Mouse (Mus musculus) small intestine, adult 2 months (tissue): ENCODE results near the gene Dbp. TPM values are rescaled to one million over a fixed set of nuclear protein-coding genes. Genes with fewer than 3 reads are reported as not detected.

Source experiments
- H3K27ac ChIP-seq: fragments of 200-500 bp; 2 replicates; pipeline ENCODE4 v1.5.1; 2012; ENCODE audit warnings: low read depth, low read length, control low read depth, inconsistent platforms; ENCODE audit not compliant: insufficient read depth
- H3K27me3 ChIP-seq: fragments of 200-500 bp; 2 replicates; pipeline ENCODE4 v1.6.1; 2012; ENCODE audit warnings: mild to moderate bottlenecking, moderate library complexity, low read length, inconsistent platforms; ENCODE audit not compliant: control insufficient read depth, insufficient read depth
- H3K36me3 ChIP-seq: fragments of 200-500 bp; 2 replicates; pipeline ENCODE4 v1.6.1; 2012; ENCODE audit warnings: mild to moderate bottlenecking, low read length, control low read depth, inconsistent platforms; ENCODE audit not compliant: control insufficient read depth, insufficient read depth
- H3K4me1 ChIP-seq: fragments of 200-500 bp; 2 replicates; pipeline ENCODE4 v1.6.1; 2012; ENCODE audit warnings: low read length, inconsistent platforms, mixed read lengths; ENCODE audit not compliant: control insufficient read depth, insufficient read depth, insufficient read length
- H3K4me3 ChIP-seq: fragments of 200-500 bp; 2 replicates; pipeline ENCODE4 v1.5.1; 2012; ENCODE audit warnings: low read depth, mild to moderate bottlenecking, control low read depth, inconsistent platforms, low read length, moderate library complexity
- CTCF ChIP-seq: fragments of 200-500 bp; IDR thresholded peaks from 2 replicates; pipeline ENCODE4 v1.5.1; 2012; ENCODE audit warnings: low read depth, mild to moderate bottlenecking, control low read depth, inconsistent platforms, low read length, moderate library complexity, mixed read lengths; ENCODE audit not compliant: insufficient replicate concordance, insufficient read length; ENCODE audit errors: extremely low read depth
- POLR2A ChIP-seq: fragments of 200-500 bp; IDR thresholded peaks from 2 replicates; pipeline ENCODE4 v1.6.1; 2012; ENCODE audit warnings: low read depth, mild to moderate bottlenecking, control low read depth, inconsistent platforms, low read length, moderate library complexity
- WGBS: fragments of 180-500 bp; shearing (Covaris S2); methylation state at CpG from one replicate; pipeline ENCODE4 v1.1.7; 2018; 5-methylcytosine and 5-hydroxymethylcytosine counted together
- polyA plus RNA-seq: library from polyadenylated mRNA; depleted of rRNA; stranded (reverse); fragments of >200 nt; gene quantifications from 2 replicates; pipeline ENCODE4 v1.2.3, GENCODE M21; 2012

The Dbp gene
- polyA plus RNA-seq, 1 experiment, result 13.1 TPM

GRCm38 (mm10) chr7:45723301-45723700 lies 18.4 kb downstream of the Dbp start:
- Histone ChIP-seq H3K4me3 (peak overlapping the region; percentile 65), H3K36me3 (peaks cover 49% of the 10 kb centered on the region), H3K4me1 (peaks cover 34% of the 10 kb centered on the region), H3K27me3 (no peaks in the 10 kb centered on the region), H3K27ac (peak overlapping the region; percentile 62)
- WGBS, result 81% methylated on average over 4 of the region's 4 CpGs
- no peak for TF ChIP-seq CTCF
- TF ChIP-seq POLR2A, result no peak

GRCm38 (mm10) chr7:45723781-45724180 lies 18.9 kb downstream of the Dbp start:
- Histone ChIP-seq H3K27ac (no peak overlapping the region), H3K27me3 (no peaks in the 10 kb centered on the region), H3K4me1 (peaks cover 37% of the 10 kb centered on the region), H3K4me3 (no peak overlapping the region), H3K36me3 (peaks cover 53% of the 10 kb centered on the region)
- whole genome bisulfite sequencing, result 87% methylated on average over 14 of the region's 14 CpGs
- TF ChIP-seq CTCF, result no peak
- TF ChIP-seq POLR2A, result no peak

GRCm38 (mm10) chr7:45725151-45725550 lies 20.3 kb downstream of the Dbp start:
- Histone ChIP-seq H3K27ac (no peak overlapping the region), H3K4me3 (no peak overlapping the region), H3K36me3 (peaks cover 58% of the 10 kb centered on the region), H3K27me3 (no peaks in the 10 kb centered on the region), H3K4me1 (peaks cover 41% of the 10 kb centered on the region)
- WGBS, result 71% methylated on average over 9 of the region's 9 CpGs
- TF ChIP-seq CTCF (no peak), POLR2A (no peak)

DNA sequence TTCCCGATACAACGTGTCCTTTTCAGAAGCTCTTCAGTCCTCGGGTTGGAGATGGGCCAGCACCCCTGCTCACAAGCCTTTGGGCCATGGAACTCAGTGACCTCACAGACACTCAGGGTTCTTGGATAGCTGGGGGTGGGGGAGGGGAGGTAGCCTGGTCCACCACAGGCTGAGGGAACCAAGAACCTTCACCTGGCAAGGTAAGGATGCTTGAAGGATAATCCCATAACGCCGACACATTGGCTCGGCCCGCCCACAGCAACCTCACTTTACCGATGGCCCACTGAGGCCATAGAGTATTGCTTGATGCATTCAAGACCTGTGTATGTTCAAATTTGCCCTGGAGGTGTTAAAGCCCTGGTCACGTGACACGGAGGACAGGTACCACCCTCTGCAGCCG lies 20.8 kb downstream of the Dbp start, which contains the start of gene Spaca4:
TSS of gene Spaca4 (minus strand) at position 101 of the 400 bp plus-strand sequence.
- Histone ChIP-seq H3K4me3 (0 out of 2 replicates have a peak within 1 kb of the TSS, but pooled peaks have one; percentile 5), H3K27ac (peak within 1 kb of the TSS; percentile 43), H3K27me3 (no peaks in the 10 kb centered on the region), H3K4me1 (peaks cover 46% of the 10 kb centered on the region), H3K36me3 (peaks cover 60% of the 10 kb centered on the region)
- TF ChIP-seq CTCF (no peak), POLR2A (no peak)
- WGBS, result 82% methylated on average over 11 of the region's 11 CpGs

GRCm38 (mm10) chr7:45726419-45726818 lies 21.5 kb downstream of the Dbp start:
- 0 out of 2 replicates have a peak overlapping the region, but pooled peaks have one; percentile 5 for H3K4me3 ChIP-seq
- H3K27me3 ChIP-seq, result no peaks in the 10 kb centered on the region
- H3K36me3 ChIP-seq, result peaks cover 66% of the 10 kb centered on the region
- H3K27ac ChIP-seq, result peak overlapping the region; percentile 43
- peaks cover 50% of the 10 kb centered on the region for H3K4me1 ChIP-seq
- WGBS, result 67% methylated on average over 10 of the region's 10 CpGs
- TF ChIP-seq POLR2A (no peak), CTCF (no peak)

- Histone ChIP-seq H3K36me3 (peaks cover 68% of the 10 kb centered on the region), H3K27ac (peak overlapping the region; percentile 83), H3K4me1 (peaks cover 53% of the 10 kb centered on the region), H3K4me3 (peak overlapping the region; percentile 1; the same call in 1 of the 2 replicates), H3K27me3 (no peaks in the 10 kb centered on the region)
- TF ChIP-seq POLR2A (no peak), CTCF (no peak)
- WGBS, result 17% methylated on average over 3 of the region's 3 CpGs
These were observed 22.7 kb downstream of the Dbp start for GRCm38 (mm10) chr7:45727625-45728024.

- Histone ChIP-seq H3K4me3 (no peak overlapping the region), H3K27me3 (no peaks in the 10 kb centered on the region), H3K27ac (peak overlapping the region; percentile 64), H3K36me3 (peaks cover 64% of the 10 kb centered on the region), H3K4me1 (peaks cover 53% of the 10 kb centered on the region)
- WGBS, result 18% methylated on average over 16 of the region's 16 CpGs
- TF ChIP-seq CTCF (peak; percentile 51; the same call in 1 of the 2 replicates), POLR2A (no peak)
These were observed 26.0 kb downstream of the Dbp start for GRCm38 (mm10) chr7:45730727-45731431.
